Mouse (Mus musculus) MEL (cell line): Measurements from ENCODE around the gene Ip6k3. TPM values are rescaled to one million over a fixed set of nuclear protein-coding genes. Genes with fewer than 3 reads are reported as not detected.

Experiments used
- DNase-seq: peaks from one replicate; pipeline ENCODE4 v3.0.0; 2011; ENCODE audit warnings: low read depth, low spot score
- H3K27ac ChIP-seq: 2 replicates; pipeline ENCODE4 v1.5.1; 2012; ENCODE audit warnings: low read depth, mild to moderate bottlenecking, control low read depth, low read length, moderate library complexity; ENCODE audit not compliant: control insufficient read depth
- H3K27me3 ChIP-seq, 2 experiments: fragments of 150-350 bp in 1 of 2; sonication (generic) in 1 of 2; 2 replicates each; pipeline ENCODE4 v1.6.1; 2012; ENCODE audit warnings: low read length in 2 of 2, mild to moderate bottlenecking in 2 of 2, improper control_type of control experiment in 1 of 2, moderate library complexity in 1 of 2; ENCODE audit not compliant: insufficient read depth in 2 of 2, control insufficient read depth in 1 of 2
- H3K36me3 ChIP-seq, 2 experiments: 2 replicates each; pipeline ENCODE4 v1.6.1; 2012 to 2014; ENCODE audit warnings: low read length in 2 of 2, improper control_type of control experiment in 1 of 2, inconsistent platforms in 1 of 2, mild to moderate bottlenecking in 1 of 2; ENCODE audit not compliant: insufficient read depth in 2 of 2, control insufficient read depth in 1 of 2
- H3K4me1 ChIP-seq, 2 experiments: fragments of 150-350 bp in 1 of 2; sonication (generic) in 1 of 2; 2 replicates each; pipeline ENCODE4 v1.6.1; 2012; ENCODE audit warnings: low read length in 2 of 2, improper control_type of control experiment in 1 of 2, mild to moderate bottlenecking in 1 of 2; ENCODE audit not compliant: insufficient read depth in 2 of 2, control insufficient read depth in 1 of 2
- H3K4me3 ChIP-seq, 2 experiments: fragments of 150-350 bp in 1 of 2; sonication (generic) in 1 of 2; 2 replicates each; pipeline ENCODE4 v1.5.1; 2012; ENCODE audit warnings: low read depth in 2 of 2, low read length in 2 of 2, mild to moderate bottlenecking in 2 of 2, moderate library complexity in 2 of 2, control low read depth in 1 of 2, improper control_type of control experiment in 1 of 2; ENCODE audit not compliant: control insufficient read depth in 1 of 2, insufficient read depth in 1 of 2
- H3K79me2 ChIP-seq: 2 replicates; pipeline ENCODE4 v1.6.1; 2012; ENCODE audit warnings: mild to moderate bottlenecking, low read length, moderate library complexity; ENCODE audit not compliant: control insufficient read depth, poor library complexity, insufficient read depth
- H3K9ac ChIP-seq: 2 replicates; pipeline ENCODE4 v1.6.1; 2012; ENCODE audit warnings: low read depth, mild to moderate bottlenecking, control low read depth, low read length, moderate library complexity; ENCODE audit not compliant: control insufficient read depth, poor library complexity, severe bottlenecking
- H3K9me3 ChIP-seq: fragments of 150-350 bp; sonication (generic); replicated peaks from 2 replicates; pipeline ENCODE4 v1.6.1; 2012; ENCODE audit warnings: mild to moderate bottlenecking, low read length, improper control_type of control experiment, moderate library complexity; ENCODE audit not compliant: insufficient read depth
- CTCF ChIP-seq, 3 experiments: IDR thresholded peaks in 2 of 3; conservative IDR thresholded peaks in 1 of 3; 2 replicates each; pipeline ENCODE4 v1.5.1; 2011 to 2012; ENCODE audit warnings: low read length in 3 of 3, low read depth in 2 of 3, mild to moderate bottlenecking in 2 of 3, improper control_type of control experiment in 1 of 3, inconsistent platforms in 1 of 3, mixed read lengths in 1 of 3, moderate library complexity in 1 of 3; ENCODE audit not compliant: control insufficient read depth in 1 of 3, insufficient read depth in 1 of 3, poor library complexity in 1 of 3, severe bottlenecking in 1 of 3
- ETS1 ChIP-seq: IDR thresholded peaks from 2 replicates; pipeline ENCODE4 v1.6.1; 2012; ENCODE audit warnings: low read depth, mild to moderate bottlenecking, inconsistent platforms, low read length, improper control_type of control experiment, moderate library complexity
- HCFC1 ChIP-seq: IDR thresholded peaks from 2 replicates; pipeline ENCODE4 v1.6.1; 2012; ENCODE audit warnings: low read depth, mild to moderate bottlenecking, inconsistent platforms, low read length, improper control_type of control experiment, moderate library complexity
- MAX ChIP-seq: IDR thresholded peaks from 2 replicates; pipeline ENCODE4 v1.6.1; 2011; ENCODE audit warnings: low read length, improper control_type of control experiment
- MEF2A ChIP-seq: IDR thresholded peaks from 2 replicates; pipeline ENCODE4 v1.6.1; 2014; ENCODE audit warnings: low read depth, mild to moderate bottlenecking, inconsistent platforms, low read length, improper control_type of control experiment; ENCODE audit not compliant: poor library complexity, insufficient replicate concordance, severe bottlenecking; ENCODE audit errors: extremely low read depth
- MXI1 ChIP-seq: IDR thresholded peaks from 2 replicates; pipeline ENCODE4 v1.6.1; 2011; ENCODE audit warnings: mild to moderate bottlenecking, low read depth, low read length, improper control_type of control experiment
- MYC ChIP-seq: IDR thresholded peaks from 2 replicates; pipeline ENCODE4 v1.6.1; 2011; ENCODE audit warnings: low read depth, mild to moderate bottlenecking, low read length, improper control_type of control experiment, moderate library complexity
- RAD21 ChIP-seq: IDR thresholded peaks from 2 replicates; pipeline ENCODE4 v1.6.1; 2011; ENCODE audit warnings: mild to moderate bottlenecking, low read depth, low read length, improper control_type of control experiment
- SIN3A ChIP-seq: IDR thresholded peaks from 2 replicates; pipeline ENCODE4 v1.6.1; 2012; ENCODE audit warnings: low read length, improper control_type of control experiment, inconsistent platforms
- SMC3 ChIP-seq: IDR thresholded peaks from 2 replicates; pipeline ENCODE4 v1.6.1; 2011; ENCODE audit warnings: low read depth, low read length, improper control_type of control experiment
- TCF12 ChIP-seq: IDR thresholded peaks from 2 replicates; pipeline ENCODE4 v1.6.1; 2014; ENCODE audit warnings: low read depth, mild to moderate bottlenecking, inconsistent platforms, low read length, improper control_type of control experiment, moderate library complexity
- USF1 ChIP-seq: IDR thresholded peaks from 2 replicates; pipeline ENCODE4 v1.6.1; 2014; ENCODE audit warnings: low read depth, mild to moderate bottlenecking, inconsistent platforms, low read length, improper control_type of control experiment, moderate library complexity
- USF2 ChIP-seq, 2 experiments: IDR thresholded peaks; 2 replicates each; pipeline ENCODE4 v1.6.1; 2011 to 2012; ENCODE audit warnings: improper control_type of control experiment in 2 of 2, low read length in 2 of 2, borderline replicate concordance in 1 of 2, inconsistent platforms in 1 of 2, low read depth in 1 of 2, mild to moderate bottlenecking in 1 of 2; ENCODE audit not compliant: insufficient read depth in 1 of 2
- ZC3H11A ChIP-seq: IDR thresholded peaks from 2 replicates; pipeline ENCODE4 v1.6.1; 2012; ENCODE audit warnings: low read depth, mild to moderate bottlenecking, inconsistent platforms, low read length, improper control_type of control experiment
- ZKSCAN1 ChIP-seq: IDR thresholded peaks from 2 replicates; pipeline ENCODE4 v1.6.1; 2012; ENCODE audit warnings: low read depth, mild to moderate bottlenecking, inconsistent platforms, low read length, improper control_type of control experiment, moderate library complexity
- ZMIZ1 ChIP-seq: IDR thresholded peaks from 2 replicates; pipeline ENCODE4 v1.6.1; 2012; ENCODE audit warnings: low read depth, mild to moderate bottlenecking, inconsistent platforms, low read length, improper control_type of control experiment, moderate library complexity
- ZNF384 ChIP-seq: IDR thresholded peaks from 2 replicates; pipeline ENCODE4 v1.6.1; 2012; ENCODE audit warnings: low read depth, mild to moderate bottlenecking, inconsistent platforms, low read length, improper control_type of control experiment
- polyA plus RNA-seq, 2 experiments: library from polyadenylated mRNA; stranded (reverse) in 1 of 2; unstranded in 1 of 2; fragments of >175 nt in 1 of 2; fragments of >200 nt in 1 of 2; gene quantifications; 2 replicates each; pipeline versions ENCODE4 v1.2.1 to v1.2.4; 2012; ENCODE audit warnings: low replicate concordance in 2 of 2, low read depth in 1 of 2; ENCODE audit not compliant: insufficient read length in 2 of 2, insufficient read depth in 1 of 2, missing spikeins in 1 of 2
- total RNA-seq: library from RNA; depleted of rRNA; stranded (reverse); fragments of 300-350 nt; gene quantifications from 2 replicates; pipeline ENCODE4 v1.2.3, GENCODE M21; 2012

Ip6k3 gene
- total and polyA plus RNA-seq, 3 experiments: not detected

DNA sequence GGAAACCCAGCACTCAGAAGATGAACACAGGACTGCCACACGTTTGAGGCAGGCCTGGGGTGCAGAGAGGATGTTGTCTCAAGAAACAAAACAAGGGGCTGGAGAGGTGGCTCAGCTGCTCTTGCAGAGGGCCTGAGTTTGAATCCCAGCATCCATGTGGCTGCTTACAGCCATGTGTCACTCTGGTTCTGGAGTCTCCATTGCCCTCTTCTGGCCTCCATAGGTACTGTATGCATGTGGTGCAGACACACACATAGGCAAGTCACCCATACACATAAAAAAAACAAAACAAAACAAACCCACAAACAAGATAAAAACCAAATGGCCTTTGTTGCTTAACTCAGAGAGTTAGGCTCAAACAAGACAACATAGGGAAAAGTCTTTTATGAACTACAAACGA, 34.4 kb upstream of the Ip6k3 start:
- peak; percentile 75 for DNase-seq
- TF ChIP-seq ZNF384 (no peak), CTCF (IDR thresholded peaks at IDR 0.05 in 2 of 3, conservative IDR thresholded peaks at IDR 0.05 in 1 of 3; ENCODE audit: control insufficient read depth in 1 of 3, insufficient read depth in 1 of 3, low read depth in 2 of 3, low read length in 3 of 3, poor library complexity in 1 of 3, severe bottlenecking in 1 of 3) (peak; percentile 41 to 52 (median 51)), ZKSCAN1 (no peak), MXI1 (0 out of 2 replicates have a peak, but pooled peaks have one; percentile 37), MEF2A (no peak), RAD21 (peak; percentile 7), ZC3H11A (no peak), ETS1 (no peak), MYC (peak; percentile 84), HCFC1 (no peak), SMC3 (peak; percentile 24; the same call in 1 of the 2 replicates), MAX (peak; percentile 65; the same call in 1 of the 2 replicates), TCF12 (no peak), SIN3A (peak; percentile 36; the same call in 1 of the 2 replicates)
- H3K27ac ChIP-seq: no peak overlapping the region

DNA sequence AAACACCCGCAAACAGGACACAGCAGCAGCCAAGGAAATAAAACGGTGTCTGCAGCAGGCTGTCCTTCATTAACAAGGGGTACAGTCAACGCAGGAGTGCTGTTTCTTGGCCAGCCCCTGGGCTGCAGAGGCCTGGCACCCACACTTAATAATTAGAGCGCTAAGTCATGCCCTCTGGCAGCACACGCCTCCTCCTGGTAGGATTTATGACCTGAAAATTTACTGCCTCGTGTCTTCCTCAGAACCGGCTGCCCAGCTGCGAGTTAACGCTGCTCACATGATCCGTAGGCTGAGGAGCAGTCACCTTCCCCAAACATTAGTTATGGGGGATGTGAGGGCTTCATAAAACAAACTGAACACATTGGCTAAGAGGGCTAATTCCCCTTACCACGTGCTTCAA, 33.2 kb upstream of the Ip6k3 start:
- H3K4me3 ChIP-seq: no peak overlapping the region
- peaks cover 3 to 15% of the 10 kb centered on the region in 2 experiments; a peak in 3 of 4 replicates for H3K4me1 ChIP-seq
- DNase-seq: no peak
- H3K9me3 ChIP-seq: no peaks in the 10 kb centered on the region
- no peak overlapping the region for H3K27ac ChIP-seq
- peaks cover 0 to 10% of the 10 kb centered on the region in 2 experiments; a peak in 3 of 4 replicates for H3K36me3 ChIP-seq
- TF ChIP-seq ZKSCAN1 (no peak), USF2 (IDR thresholded peaks at IDR 0.05; ENCODE audit: borderline replicate concordance in 1 of 2, insufficient read depth in 1 of 2, low read depth in 1 of 2, low read length in 2 of 2) (no peak), USF1 (no peak), CTCF (IDR thresholded peaks at IDR 0.05 in 2 of 3, conservative IDR thresholded peaks at IDR 0.05 in 1 of 3; ENCODE audit: control insufficient read depth in 1 of 3, insufficient read depth in 1 of 3, low read depth in 2 of 3, low read length in 3 of 3, poor library complexity in 1 of 3, severe bottlenecking in 1 of 3) (no peak), ZMIZ1 (0 out of 2 replicates have a peak, but pooled peaks have one; percentile 6)
- no peak overlapping the region for H3K9ac ChIP-seq
- peaks cover 21% of the 10 kb centered on the region for H3K79me2 ChIP-seq
- no peaks in the 10 kb centered on the region for H3K27me3 ChIP-seq

More for the DNA sequence above, 34.4 kb upstream of the Ip6k3 start:
- Histone ChIP-seq H3K9ac (no peak overlapping the region), H3K27me3 (no peaks in the 10 kb centered on the region), H3K79me2 (peaks cover 21% of the 10 kb centered on the region), H3K4me3 (no peak overlapping the region), H3K36me3 (peaks cover 0 to 10% of the 10 kb centered on the region in 2 experiments; a peak in 3 of 4 replicates), H3K4me1 (peaks cover 3 to 15% of the 10 kb centered on the region in 2 experiments; a peak in 3 of 4 replicates), H3K9me3 (no peaks in the 10 kb centered on the region)
